Mouse (Mus musculus) small intestine, adult 2 months (tissue): ENCODE data around the gene Vps37c. TPM values are rescaled to one million over a fixed set of nuclear protein-coding genes. Genes with fewer than 3 reads are reported as not detected.

Experiments used
- H3K27ac ChIP-seq: fragments of 200-500 bp; 2 replicates; pipeline ENCODE4 v1.5.1; 2012; ENCODE audit warnings: low read depth, low read length, control low read depth, inconsistent platforms; ENCODE audit not compliant: insufficient read depth
- H3K27me3 ChIP-seq: fragments of 200-500 bp; 2 replicates; pipeline ENCODE4 v1.6.1; 2012; ENCODE audit warnings: mild to moderate bottlenecking, moderate library complexity, low read length, inconsistent platforms; ENCODE audit not compliant: control insufficient read depth, insufficient read depth
- H3K36me3 ChIP-seq: fragments of 200-500 bp; 2 replicates; pipeline ENCODE4 v1.6.1; 2012; ENCODE audit warnings: mild to moderate bottlenecking, low read length, control low read depth, inconsistent platforms; ENCODE audit not compliant: control insufficient read depth, insufficient read depth
- H3K4me1 ChIP-seq: fragments of 200-500 bp; 2 replicates; pipeline ENCODE4 v1.6.1; 2012; ENCODE audit warnings: low read length, inconsistent platforms, mixed read lengths; ENCODE audit not compliant: control insufficient read depth, insufficient read depth, insufficient read length
- H3K4me3 ChIP-seq: fragments of 200-500 bp; 2 replicates; pipeline ENCODE4 v1.5.1; 2012; ENCODE audit warnings: low read depth, mild to moderate bottlenecking, control low read depth, inconsistent platforms, low read length, moderate library complexity
- CTCF ChIP-seq: fragments of 200-500 bp; IDR thresholded peaks from 2 replicates; pipeline ENCODE4 v1.5.1; 2012; ENCODE audit warnings: low read depth, mild to moderate bottlenecking, control low read depth, inconsistent platforms, low read length, moderate library complexity, mixed read lengths; ENCODE audit not compliant: insufficient replicate concordance, insufficient read length; ENCODE audit errors: extremely low read depth
- POLR2A ChIP-seq: fragments of 200-500 bp; IDR thresholded peaks from 2 replicates; pipeline ENCODE4 v1.6.1; 2012; ENCODE audit warnings: low read depth, mild to moderate bottlenecking, control low read depth, inconsistent platforms, low read length, moderate library complexity
- WGBS: fragments of 180-500 bp; shearing (Covaris S2); methylation state at CpG from one replicate; pipeline ENCODE4 v1.1.7; 2018; 5-methylcytosine and 5-hydroxymethylcytosine counted together
- polyA plus RNA-seq: library from polyadenylated mRNA; depleted of rRNA; stranded (reverse); fragments of >200 nt; gene quantifications from 2 replicates; pipeline ENCODE4 v1.2.3, GENCODE M21; 2012; rRNA removed

Vps37c gene
- polyA plus RNA-seq = 20.2 and 37.6 TPM in 2 replicates

DNA sequence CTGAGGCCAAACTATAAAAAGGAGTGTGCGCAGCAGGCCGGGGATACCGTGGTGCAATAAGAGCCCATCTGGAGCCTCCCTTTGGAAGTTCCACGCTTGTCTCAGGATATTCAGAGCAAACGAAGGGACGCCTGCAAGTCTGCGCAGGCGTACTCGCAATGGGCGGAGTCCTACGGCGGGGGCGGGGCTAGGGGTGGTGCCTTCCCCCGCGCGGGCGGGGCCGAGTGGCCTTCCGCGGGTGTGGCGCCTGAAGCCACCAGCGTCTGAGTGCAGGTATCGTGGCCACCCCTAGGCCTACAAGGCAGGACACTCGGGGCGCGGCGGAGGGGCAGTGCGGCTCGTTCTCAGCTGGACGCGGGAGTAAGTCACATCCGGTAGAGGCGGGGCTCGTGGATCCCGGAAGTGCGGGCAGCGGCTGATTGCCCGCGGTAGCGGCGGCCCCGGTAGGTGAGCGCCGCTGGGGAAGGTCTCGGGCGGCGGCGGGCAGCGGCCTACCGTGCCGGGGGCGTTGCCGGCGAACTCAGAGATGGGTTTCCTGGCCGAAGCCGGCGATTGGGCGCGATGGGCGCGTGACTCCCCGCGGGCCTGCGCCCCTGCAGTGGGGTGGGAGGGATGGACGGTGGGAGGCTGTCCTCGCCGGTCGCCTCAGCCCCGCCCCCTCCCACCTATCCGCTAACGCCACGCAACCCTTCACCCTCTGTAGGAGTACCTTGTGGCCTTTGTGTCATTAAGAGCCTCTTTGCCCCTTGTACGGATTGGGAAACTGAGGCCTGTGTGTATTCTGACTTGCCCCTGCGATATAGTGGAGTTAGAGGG lies at the start of gene Vps37c:
Vps37c (plus strand) TSS at position 199 of the 816 bp plus-strand sequence.
- TF ChIP-seq POLR2A = peak; percentile 41; the same call in 1 of the 2 replicates
- TF ChIP-seq CTCF = no peak
- Histone ChIP-seq H3K4me1 (peaks cover 20% of the 10 kb centered on the region; the same call in 1 of the 2 replicates), H3K4me3 (peak within 1 kb of the TSS; percentile 77), H3K27me3 (no peaks in the 10 kb centered on the region), H3K27ac (peak within 1 kb of the TSS; percentile 94), H3K36me3 (no peaks in the 10 kb centered on the region)
- under 1% methylated on average over 74 of the region's 74 CpGs for WGBS

DNA sequence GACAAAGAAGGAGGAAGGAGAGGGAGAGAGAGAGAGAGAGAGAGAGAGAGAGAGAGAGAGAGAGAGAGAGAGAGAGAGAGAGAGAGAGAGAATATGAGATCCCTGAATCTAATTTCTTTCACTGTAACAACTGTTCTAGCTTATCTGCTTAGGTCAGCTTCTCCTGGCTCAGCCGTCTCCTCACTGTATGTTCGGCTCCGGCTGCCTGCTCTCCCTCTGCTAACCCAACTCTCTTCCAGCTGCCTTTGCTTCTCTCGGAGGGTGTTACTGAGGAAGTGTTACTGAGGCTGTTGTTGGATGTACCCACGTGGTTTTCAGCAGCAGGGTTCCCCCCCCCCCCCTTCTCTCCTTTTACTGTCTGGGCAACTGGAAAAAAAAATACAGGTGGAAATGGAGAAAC lies 48.5 kb upstream of the Vps37c start:
- TF ChIP-seq CTCF (no peak), POLR2A (no peak)
- WGBS = 48% methylated on average over 5 of the region's 5 CpGs
- Histone ChIP-seq H3K36me3 (no peaks in the 10 kb centered on the region), H3K27me3 (no peaks in the 10 kb centered on the region), H3K4me3 (no peak overlapping the region), H3K27ac (no peak overlapping the region), H3K4me1 (peaks cover 15% of the 10 kb centered on the region)

DNA sequence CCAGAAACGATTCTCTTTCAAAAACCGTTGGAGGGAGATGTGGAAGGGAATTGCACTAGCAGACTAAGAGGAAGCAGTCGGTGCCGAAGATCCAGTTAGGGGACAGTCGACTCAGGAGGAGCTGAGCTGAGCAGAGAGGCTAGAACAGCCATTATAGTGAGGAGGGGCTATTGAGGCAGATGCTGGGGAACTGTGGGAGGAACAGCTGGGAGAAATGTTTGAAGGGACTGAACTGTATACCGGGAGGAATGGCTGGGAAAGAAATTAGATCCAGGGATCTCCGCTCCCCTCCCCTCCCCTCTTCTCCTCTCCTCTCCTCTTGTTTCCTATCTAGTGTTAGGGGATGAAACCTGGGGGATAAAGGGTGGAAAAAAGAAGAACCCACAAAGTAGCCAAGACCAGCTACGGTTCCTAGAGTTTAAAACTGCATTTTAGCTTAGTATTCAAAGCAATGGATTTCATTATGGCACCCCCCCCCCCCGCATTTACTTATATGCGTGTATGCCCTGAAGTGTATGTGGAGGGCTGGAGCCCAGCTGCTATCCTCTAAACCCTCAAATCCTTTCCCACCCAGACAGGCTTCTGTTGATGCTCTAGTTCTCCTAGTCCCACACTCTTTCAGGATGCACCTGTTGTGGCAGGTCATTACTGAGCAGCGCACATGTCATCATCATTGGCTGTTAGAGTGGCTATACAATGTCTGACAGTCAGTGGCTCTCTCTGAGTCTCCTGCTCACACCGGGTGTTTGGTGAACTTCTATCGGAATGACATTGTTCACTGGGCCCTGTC lies 47.8 kb upstream of the Vps37c start:
- H3K4me1 ChIP-seq = peaks cover 12% of the 10 kb centered on the region; the same call in 1 of the 2 replicates
- H3K27ac ChIP-seq = no peak overlapping the region
- no peaks in the 10 kb centered on the region for H3K36me3 ChIP-seq
- H3K4me3 ChIP-seq = no peak overlapping the region
- WGBS = 68% methylated on average over 13 of the region's 13 CpGs
- TF ChIP-seq POLR2A = no peak
- no peak for TF ChIP-seq CTCF
- no peaks in the 10 kb centered on the region for H3K27me3 ChIP-seq

DNA sequence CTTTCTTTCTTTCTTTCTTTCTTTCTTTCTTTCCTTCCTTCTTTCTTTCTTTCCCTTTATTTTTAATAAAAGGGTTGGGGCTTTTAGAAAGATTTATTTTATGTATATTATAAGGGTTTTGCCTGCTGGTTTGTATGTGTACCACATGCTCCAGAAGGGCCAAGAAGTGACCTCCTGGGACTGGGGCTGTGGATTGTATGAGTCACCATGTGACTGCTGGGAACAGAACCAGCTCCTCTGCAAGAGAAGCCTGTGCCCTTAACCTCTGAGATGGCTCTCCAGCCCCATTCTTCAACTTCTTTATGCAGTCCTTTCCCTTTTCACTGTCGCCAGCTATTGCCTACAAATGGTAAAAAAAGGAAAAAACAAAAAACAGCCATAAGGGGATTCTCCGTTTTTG lies 42.9 kb upstream of the Vps37c start:
- no peaks in the 10 kb centered on the region; the same call in 1 of the 2 replicates for H3K4me1 ChIP-seq
- no peaks in the 10 kb centered on the region for H3K27me3 ChIP-seq
- 86% methylated on average over 2 of the region's 2 CpGs for WGBS
- H3K4me3 ChIP-seq = no peak overlapping the region
- no peak overlapping the region for H3K27ac ChIP-seq
- TF ChIP-seq CTCF (no peak), POLR2A (no peak)
- H3K36me3 ChIP-seq = no peaks in the 10 kb centered on the region

DNA sequence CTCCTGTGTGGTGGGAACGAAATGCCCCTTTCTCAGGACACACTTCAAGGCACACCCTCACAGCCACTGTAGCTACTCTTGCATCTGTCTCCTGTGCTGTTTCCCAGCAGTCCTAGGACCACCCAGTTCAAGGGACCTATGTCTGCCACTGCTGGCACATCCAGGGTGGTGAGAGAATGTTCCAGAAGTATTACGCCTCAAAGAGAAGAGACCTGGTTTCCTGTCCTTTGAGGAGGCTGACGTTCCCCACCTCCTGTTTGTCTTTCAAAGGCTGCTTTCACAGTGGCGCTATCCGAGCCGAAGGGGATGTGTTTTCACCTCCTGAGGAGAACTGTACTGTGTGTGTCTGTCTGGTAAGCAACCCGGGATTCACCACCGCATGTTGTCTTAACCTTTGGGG lies 40.4 kb upstream of the Vps37c start:
- Histone ChIP-seq H3K4me1 (no peaks in the 10 kb centered on the region), H3K4me3 (no peak overlapping the region), H3K36me3 (no peaks in the 10 kb centered on the region), H3K27me3 (no peaks in the 10 kb centered on the region), H3K27ac (no peak overlapping the region)
- TF ChIP-seq CTCF = no peak
- no peak for TF ChIP-seq POLR2A
- WGBS = 81% methylated on average over 8 of the region's 8 CpGs

DNA sequence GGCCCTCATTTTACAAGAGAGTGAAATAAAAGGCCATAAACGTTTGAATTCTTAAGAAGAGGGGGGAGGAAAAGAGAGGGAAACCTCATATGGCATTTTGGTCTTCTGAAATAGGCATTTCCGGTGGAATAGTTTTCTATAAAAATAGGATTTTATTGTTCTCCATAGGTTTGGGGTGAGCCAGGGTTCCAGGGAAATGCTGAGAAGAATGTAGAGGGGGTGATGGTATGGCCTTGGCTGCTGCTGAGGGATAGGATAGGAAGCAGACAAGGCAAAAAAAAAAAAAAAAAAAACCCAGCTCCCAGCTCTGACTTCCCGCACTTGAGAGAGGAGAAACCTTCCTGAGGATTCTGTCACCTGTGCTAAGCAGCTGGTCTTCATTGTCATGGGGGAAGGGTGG lies 32.5 kb upstream of the Vps37c start:
- WGBS = 62% methylated on average over 3 of the region's 3 CpGs
- Histone ChIP-seq H3K27ac (peak overlapping the region; percentile 73), H3K36me3 (no peaks in the 10 kb centered on the region), H3K4me3 (no peak overlapping the region), H3K27me3 (no peaks in the 10 kb centered on the region), H3K4me1 (peaks cover 26% of the 10 kb centered on the region; the same call in 1 of the 2 replicates)
- TF ChIP-seq POLR2A = no peak
- TF ChIP-seq CTCF = no peak

DNA sequence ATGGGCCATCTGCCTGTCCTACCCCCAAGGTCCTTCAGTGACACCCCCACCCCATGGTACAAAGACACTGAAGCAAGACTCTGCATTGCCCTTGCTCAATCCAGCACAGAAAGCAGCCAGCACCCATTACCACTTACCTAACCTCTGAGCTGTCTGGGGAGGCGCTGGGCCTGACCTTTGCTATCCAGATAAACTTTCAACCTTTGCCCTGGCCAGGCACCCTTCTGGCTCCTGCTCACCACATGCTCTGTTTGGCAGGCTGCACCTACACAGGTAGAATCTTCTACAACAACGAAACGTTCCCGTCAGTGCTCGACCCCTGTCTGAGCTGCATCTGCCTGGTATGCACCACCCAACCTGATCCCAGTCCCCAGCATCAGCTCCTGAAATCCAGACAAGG lies 30.8 kb upstream of the Vps37c start:
- Histone ChIP-seq H3K4me3 (peak overlapping the region; percentile 39), H3K27me3 (no peaks in the 10 kb centered on the region), H3K4me1 (peaks cover 33% of the 10 kb centered on the region; the same call in 1 of the 2 replicates), H3K27ac (peak overlapping the region; percentile 96), H3K36me3 (no peaks in the 10 kb centered on the region)
- WGBS = 18% methylated on average over 5 of the region's 5 CpGs
- TF ChIP-seq POLR2A = no peak
- no peak for TF ChIP-seq CTCF
